Mouse (Mus musculus) liver, adult 2 months (tissue): ENCODE measurements at regions not wholly inside any gene's neighbourhood (a gene's known extent, or its start where the extent isn't known, plus 50 kb on each side); places are given as distances from the start of the nearest gene placed in this dataset.
A peak's percentile ranks its signal among the peaks of the same experiment; 100 is the strongest.

Source experiments
- DNase-seq: peaks from one replicate; pipeline ENCODE4 v3.0.0-alpha.2; 2011; ENCODE audit warnings: low read depth, low spot score; ENCODE audit errors: extremely low read depth
- H3K27ac ChIP-seq: fragments of 200-500 bp; replicated peaks from 2 replicates; pipeline ENCODE4 v1.5.1; 2012; ENCODE audit warnings: low read depth, mild to moderate bottlenecking, control low read depth, inconsistent platforms, low read length; ENCODE audit not compliant: insufficient read depth
- H3K27me3 ChIP-seq: fragments of 200-500 bp; 2 replicates; pipeline ENCODE4 v1.6.1; 2012; ENCODE audit warnings: mild to moderate bottlenecking, moderate library complexity, low read length, inconsistent platforms; ENCODE audit not compliant: control insufficient read depth, insufficient read depth
- H3K36me3 ChIP-seq: fragments of 200-500 bp; 2 replicates; pipeline ENCODE4 v1.6.1; 2012; ENCODE audit warnings: low read length, inconsistent platforms; ENCODE audit not compliant: control insufficient read depth, insufficient read depth
- H3K4me1 ChIP-seq: fragments of 200-500 bp; 2 replicates; pipeline ENCODE4 v1.6.1; 2011; ENCODE audit warnings: low read length; ENCODE audit not compliant: control insufficient read depth, insufficient read depth
- H3K4me3 ChIP-seq: fragments of 200-500 bp; 2 replicates; pipeline ENCODE4 v1.5.1; 2011; ENCODE audit warnings: low read depth, mild to moderate bottlenecking, control low read depth, low read length, moderate library complexity; ENCODE audit not compliant: insufficient read depth
- H3K79me2 ChIP-seq: fragments of 200-500 bp; 2 replicates; pipeline ENCODE4 v1.6.1; 2012; ENCODE audit warnings: inconsistent platforms, mild to moderate bottlenecking, low read length, moderate library complexity; ENCODE audit not compliant: control insufficient read depth, insufficient read depth
- H3K9ac ChIP-seq: fragments of 200-500 bp; 2 replicates; pipeline ENCODE4 v1.6.1; 2012; ENCODE audit warnings: low read depth, mild to moderate bottlenecking, control low read depth, inconsistent platforms, low read length
- CTCF ChIP-seq: fragments of 200-500 bp; IDR thresholded peaks from 2 replicates; pipeline ENCODE4 v1.5.1; 2011; ENCODE audit warnings: low read depth, low read length, control low read depth
- POLR2A ChIP-seq: fragments of 200-500 bp; IDR thresholded peaks from 2 replicates; pipeline ENCODE4 v1.6.1; 2011; ENCODE audit warnings: low read length, control low read depth; ENCODE audit not compliant: insufficient read depth; ENCODE audit errors: extremely low read depth
- WGBS: fragments of 180-500 bp; shearing (Covaris S2); methylation state at CpG from one replicate; pipeline ENCODE4 v1.1.7; 2018; 5-methylcytosine and 5-hydroxymethylcytosine counted together

DNA sequence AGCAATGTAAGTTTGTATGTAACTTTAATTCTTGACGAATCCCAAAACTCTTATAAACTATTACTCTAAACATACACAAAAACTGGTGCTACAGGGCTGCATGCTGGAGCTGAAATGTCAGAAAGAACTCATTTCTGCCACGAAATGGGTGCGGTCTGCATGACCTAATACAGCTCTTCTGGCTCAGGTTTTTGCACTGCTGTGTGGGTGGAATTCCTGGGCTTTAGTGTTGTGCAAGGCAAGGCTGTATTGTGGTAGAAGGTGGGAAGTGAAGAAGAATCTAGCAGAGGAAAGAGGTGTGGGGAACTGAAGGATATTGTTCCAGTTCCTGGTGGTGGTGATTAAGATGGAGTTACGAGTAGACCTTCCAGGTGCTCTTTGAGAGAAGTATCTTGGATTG lies 476.6 kb upstream of the Zeb2 start:
- Histone ChIP-seq H3K9ac (no peak overlapping the region), H3K27me3 (no peaks in the 10 kb centered on the region), H3K79me2 (no peaks in the 10 kb centered on the region), H3K27ac (no peak overlapping the region), H3K4me3 (no peak overlapping the region), H3K4me1 (no peaks in the 10 kb centered on the region), H3K36me3 (no peaks in the 10 kb centered on the region)
- no peak for DNase-seq
- TF ChIP-seq CTCF (no peak), POLR2A (no peak)
- WGBS: 81% methylated on average over 4 of the region's 4 CpGs

DNA sequence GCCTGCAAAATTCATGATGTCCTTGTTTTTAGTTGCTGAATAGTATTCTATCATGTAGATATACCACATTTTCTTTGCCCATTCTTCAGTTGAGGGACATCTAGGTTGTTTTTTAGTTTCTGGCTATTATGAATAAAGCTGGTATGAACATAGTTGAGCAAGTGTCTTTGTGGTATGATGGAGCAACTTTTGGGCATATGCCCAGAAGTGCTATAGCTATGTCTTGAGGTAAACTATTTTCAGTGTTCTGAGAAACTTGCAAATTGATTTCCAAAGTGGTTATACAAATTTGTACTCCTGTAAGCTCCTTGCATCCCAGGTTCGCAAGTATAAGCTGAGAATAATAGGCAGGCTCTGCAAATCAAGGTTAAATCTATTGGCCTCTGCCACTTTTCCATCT lies 473.8 kb upstream of the Zeb2 start:
- WGBS: 98% methylated on average over 1 of the region's 1 CpGs
- H3K4me1 ChIP-seq: no peaks in the 10 kb centered on the region
- H3K4me3 ChIP-seq: no peak overlapping the region
- no peaks in the 10 kb centered on the region for H3K79me2 ChIP-seq
- H3K36me3 ChIP-seq: no peaks in the 10 kb centered on the region
- no peaks in the 10 kb centered on the region for H3K27me3 ChIP-seq
- H3K9ac ChIP-seq: no peak overlapping the region
- H3K27ac ChIP-seq: no peak overlapping the region
- no peak for TF ChIP-seq CTCF
- TF ChIP-seq POLR2A: no peak
- no peak for DNase-seq

DNA sequence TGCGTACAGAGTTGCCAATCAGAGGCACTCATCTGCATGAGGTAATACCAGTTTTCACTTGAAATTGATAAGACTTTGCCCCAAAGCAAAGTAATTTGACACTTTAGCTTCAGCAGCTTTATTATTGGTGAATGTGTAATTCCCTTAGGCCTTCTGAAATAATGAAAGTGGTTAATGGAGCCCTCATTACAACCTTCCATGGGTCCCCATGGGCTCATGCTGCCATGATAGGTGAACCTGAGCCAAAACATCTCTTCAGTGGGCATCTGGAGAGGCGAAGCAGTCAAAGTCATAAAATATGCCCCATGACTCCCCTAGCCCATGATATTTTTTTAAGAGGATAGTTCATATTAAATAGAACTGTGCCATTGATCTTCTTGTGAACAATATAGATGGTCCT lies 471.1 kb upstream of the Zeb2 start:
- Histone ChIP-seq H3K4me1 (no peaks in the 10 kb centered on the region), H3K36me3 (no peaks in the 10 kb centered on the region), H3K27me3 (no peaks in the 10 kb centered on the region), H3K27ac (no peak overlapping the region), H3K79me2 (no peaks in the 10 kb centered on the region), H3K9ac (no peak overlapping the region), H3K4me3 (no peak overlapping the region)
- DNase-seq: no peak
- WGBS: 96% methylated on average over 2 of the region's 2 CpGs
- TF ChIP-seq CTCF: no peak
- no peak for TF ChIP-seq POLR2A

DNA sequence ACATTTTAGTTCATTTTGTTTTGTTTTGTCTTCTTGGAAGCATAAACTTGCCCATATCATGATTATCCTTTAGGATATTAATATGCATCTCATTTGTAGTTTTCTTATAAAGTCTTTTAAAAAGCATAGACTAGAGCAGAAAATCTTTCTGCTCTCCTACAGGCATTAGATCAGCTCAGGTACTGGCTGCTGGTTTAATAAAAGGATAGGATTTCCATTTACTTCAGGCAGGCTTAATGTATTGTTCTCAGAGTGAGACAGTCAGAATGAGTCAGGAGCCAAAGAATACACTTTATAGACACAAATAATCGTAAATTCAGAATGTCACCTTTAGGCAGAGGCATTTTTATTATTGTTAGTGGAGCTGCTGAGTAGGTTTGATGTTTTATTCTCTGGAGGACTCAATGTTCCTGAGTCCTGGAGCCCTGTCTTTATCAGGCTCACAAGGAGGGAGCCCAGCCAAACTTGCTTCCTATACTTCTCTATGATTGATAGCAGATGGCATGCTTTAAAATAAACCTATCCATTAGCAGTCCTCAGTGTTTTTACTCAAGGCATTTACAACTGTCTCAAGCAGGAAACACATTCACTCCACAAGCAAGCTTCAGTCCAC lies 469.5 kb upstream of the Zeb2 start:
- WGBS: 70% methylated on average over 1 of the region's 1 CpGs
- no peak overlapping the region for H3K9ac ChIP-seq
- H3K27me3 ChIP-seq: no peaks in the 10 kb centered on the region
- H3K79me2 ChIP-seq: no peaks in the 10 kb centered on the region
- no peaks in the 10 kb centered on the region for H3K36me3 ChIP-seq
- TF ChIP-seq CTCF (no peak), POLR2A (no peak)
- H3K27ac ChIP-seq: no peak overlapping the region
- DNase-seq: no peak
- no peak overlapping the region for H3K4me3 ChIP-seq
- no peaks in the 10 kb centered on the region for H3K4me1 ChIP-seq

DNA sequence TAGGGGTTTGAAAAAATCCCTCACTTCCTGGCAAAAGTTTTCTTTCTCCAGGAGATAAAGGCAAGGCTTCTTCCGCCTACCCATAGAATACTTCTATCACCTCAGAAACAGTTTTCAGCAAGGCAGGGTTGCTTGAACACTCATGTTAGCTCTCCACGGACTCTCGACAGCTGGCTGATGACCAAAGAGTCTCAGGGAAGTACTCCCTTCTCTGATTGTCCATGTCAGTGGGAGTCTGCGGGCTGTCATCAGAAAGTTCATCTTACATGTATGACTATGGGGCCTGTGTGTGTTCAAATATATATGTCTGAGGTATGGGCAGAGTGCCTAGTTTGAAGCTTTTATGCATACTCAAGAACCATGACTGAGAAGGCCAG lies 464.3 kb upstream of the Zeb2 start:
- Histone ChIP-seq H3K27ac (no peak overlapping the region), H3K27me3 (0 out of 2 replicates have a peak, but pooled peaks cover 2% of the 10 kb centered on the region), H3K36me3 (no peaks in the 10 kb centered on the region), H3K9ac (no peak overlapping the region), H3K4me1 (peaks cover 5% of the 10 kb centered on the region; the same call in 1 of the 2 replicates), H3K79me2 (no peaks in the 10 kb centered on the region), H3K4me3 (no peak overlapping the region)
- no peak for TF ChIP-seq CTCF
- no peak for TF ChIP-seq POLR2A
- DNase-seq: no peak
- WGBS: 80% methylated on average over 4 of the region's 4 CpGs

DNA sequence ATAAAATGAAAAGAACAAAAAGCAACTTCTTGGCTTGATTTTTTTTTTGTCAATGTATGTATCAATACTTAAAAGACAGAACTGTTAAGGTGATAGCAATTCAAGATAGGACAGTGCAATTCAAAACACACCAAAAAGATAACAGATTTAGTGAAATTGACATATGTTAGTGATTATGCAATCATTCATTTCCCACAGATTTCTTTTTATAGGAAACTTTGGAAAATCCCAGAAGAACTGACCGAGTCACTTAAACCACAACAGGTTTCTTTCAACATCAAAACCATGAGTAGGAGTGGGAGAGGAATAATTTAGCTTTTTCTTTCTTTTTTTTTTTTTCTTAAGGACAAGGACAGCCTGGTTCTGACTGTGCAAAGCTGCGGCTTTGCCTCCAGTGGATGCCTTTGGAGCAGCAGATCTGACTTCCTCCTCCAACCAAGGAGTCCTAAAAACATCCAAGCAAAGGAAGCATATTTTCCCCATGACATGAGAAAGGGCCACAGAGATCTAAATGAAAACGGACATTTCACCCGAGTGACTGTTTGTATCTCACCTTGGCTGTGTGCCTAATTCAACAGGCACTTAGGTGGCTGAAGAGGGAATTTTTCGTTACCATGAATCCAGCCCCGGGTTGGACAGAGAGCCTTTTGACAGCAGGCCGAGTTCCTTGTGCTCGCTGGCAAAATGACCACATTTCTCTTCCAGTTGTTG lies 463.8 kb upstream of the Zeb2 start:
- no peaks in the 10 kb centered on the region for H3K79me2 ChIP-seq
- H3K4me1 ChIP-seq: peaks cover 5% of the 10 kb centered on the region; the same call in 1 of the 2 replicates
- 0 out of 2 replicates have a peak, but pooled peaks cover 2% of the 10 kb centered on the region for H3K27me3 ChIP-seq
- no peak overlapping the region for H3K4me3 ChIP-seq
- H3K9ac ChIP-seq: no peak overlapping the region
- no peak overlapping the region for H3K27ac ChIP-seq
- TF ChIP-seq POLR2A (no peak), CTCF (no peak)
- 29% methylated on average over 8 of the region's 8 CpGs for WGBS
- DNase-seq: peak; percentile 53
- H3K36me3 ChIP-seq: no peaks in the 10 kb centered on the region
